Mouse (Mus musculus): ENCODE results near the gene Rabggtb. TPM values are rescaled to one million over a fixed set of nuclear protein-coding genes. Genes with fewer than 3 reads are reported as not detected.
"Not testable (repeated sequence)": the region's sequence is repeated elsewhere in the genome, so short reads cannot be mapped to it uniquely, and the experiment has no call there.

Rabggtb gene
- total RNA-seq, 2 experiments from 2014 or later = 59.9 to 61.2 TPM

GRCm38 (mm10) chr3:153886296-153886695, 26.5 kb downstream of the Rabggtb start:
- DNase-seq (ENCODE audit: low spot score in 2 of 2) = no peak
- intact Hi-C loops (cut with DNase I) = no loop called here

GRCm38 (mm10) chr3:153871396-153871795, 41.4 kb downstream of the Rabggtb start:
- intact Hi-C loops (cut with DNase I) = no loop called here
- no peak for DNase-seq (ENCODE audit: low spot score in 2 of 2)

GRCm38 (mm10) chr3:153867149-153868136, 45.4 kb downstream of the Rabggtb start:
- no peak for DNase-seq (ENCODE audit: low spot score in 2 of 2)
- intact Hi-C loops (cut with DNase I) = no loop called here

- intact Hi-C loops (cut with DNase I) = no loop called here
- DNase-seq (ENCODE audit: low spot score in 2 of 2) = no peak
Measured at GRCm38 (mm10) chr3:153864636-153865429, 48.0 kb downstream of the Rabggtb start.

- intact Hi-C loops (cut with DNase I) = no loop called here
- DNase-seq (ENCODE audit: low spot score in 2 of 2) = no peak
Measured at GRCm38 (mm10) chr3:153863816-153864215, 49.0 kb downstream of the Rabggtb start.

GRCm38 (mm10) chr3:153860392-153860791, 52.4 kb downstream of the Rabggtb start:
- DNase-seq (ENCODE audit: low spot score in 2 of 2); intact Hi-C loops (cut with DNase I): not testable (repeated sequence)

DNA sequence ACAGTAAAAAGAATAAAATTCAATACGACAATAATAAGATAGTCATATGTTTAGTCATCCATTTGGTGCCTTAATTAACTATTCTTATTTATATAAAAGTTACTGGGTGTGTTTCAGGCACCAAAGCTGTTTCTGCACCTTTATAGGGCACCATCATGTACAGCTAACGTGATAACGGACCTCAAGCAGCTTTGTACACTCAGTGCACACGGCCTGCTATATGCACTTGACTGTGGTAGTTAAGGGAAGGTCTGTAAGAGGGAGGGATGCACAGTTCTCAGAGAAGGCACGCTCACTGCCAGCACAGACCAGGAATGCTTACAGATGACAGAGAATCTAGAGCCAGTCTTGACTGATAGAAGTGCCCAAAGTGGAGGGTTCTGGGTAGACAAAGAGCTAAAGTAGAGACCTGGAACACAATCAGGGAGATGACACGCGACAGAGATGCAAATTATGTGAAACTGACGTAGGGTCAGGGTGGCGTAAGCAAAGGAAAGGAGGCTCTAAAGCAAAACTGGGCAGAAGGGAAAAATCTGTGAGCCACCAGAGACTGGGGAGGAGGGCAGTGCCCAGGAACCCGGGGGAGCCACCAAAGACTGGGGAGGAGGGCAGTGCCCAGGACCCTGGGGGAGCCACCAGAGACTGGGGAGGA, 54.3 kb downstream of the Rabggtb start:
- intact Hi-C loops (cut with DNase I) = no loop called here
- DNase-seq (ENCODE audit: low spot score in 2 of 2) = no peak

Other genes with a start within 250 kb of the Rabggtb start
- 10 to 100 TPM; 16.9 to 20.2 TPM for gene St6galnac3, start 187.8 kb downstream of the Rabggtb start, total RNA-seq (2021)
- not detected for gene Asb17, start 68.8 kb downstream of the Rabggtb start, total RNA-seq (2021)
- gene Msh4, start 6.9 kb downstream of the Rabggtb start, total RNA-seq (2021) = under 1 TPM; 0.12 to 0.48 TPM
- 10 to 100 TPM; 36.4 to 41.6 TPM for gene Acadm, start 31.6 kb upstream of the Rabggtb start, total RNA-seq (2021)
- 1 to 10 TPM; 8.2 to 9.6 TPM for gene Slc44a5, start 60.4 kb upstream of the Rabggtb start, total RNA-seq (2021)

Measured in left cerebral cortex, postnatal 36 days (tissue).